Mouse (Mus musculus) testis, adult 2 months (tissue): Measurements from ENCODE around the gene Tnfrsf17.

ENCODE experiments used
- CTCF ChIP-seq: fragments of 200-500 bp; IDR thresholded peaks from 2 replicates; pipeline ENCODE4 v1.5.1; 2012; ENCODE audit warnings: low read depth, mild to moderate bottlenecking, inconsistent platforms, low read length, moderate library complexity; ENCODE audit not compliant: control insufficient read depth, insufficient read depth, insufficient replicate concordance
- POLR2A ChIP-seq: fragments of 200-500 bp; IDR thresholded peaks from 2 replicates; pipeline ENCODE4 v1.6.1; 2012; ENCODE audit warnings: low read depth, mild to moderate bottlenecking, inconsistent platforms, low read length, moderate library complexity; ENCODE audit not compliant: control insufficient read depth

DNA sequence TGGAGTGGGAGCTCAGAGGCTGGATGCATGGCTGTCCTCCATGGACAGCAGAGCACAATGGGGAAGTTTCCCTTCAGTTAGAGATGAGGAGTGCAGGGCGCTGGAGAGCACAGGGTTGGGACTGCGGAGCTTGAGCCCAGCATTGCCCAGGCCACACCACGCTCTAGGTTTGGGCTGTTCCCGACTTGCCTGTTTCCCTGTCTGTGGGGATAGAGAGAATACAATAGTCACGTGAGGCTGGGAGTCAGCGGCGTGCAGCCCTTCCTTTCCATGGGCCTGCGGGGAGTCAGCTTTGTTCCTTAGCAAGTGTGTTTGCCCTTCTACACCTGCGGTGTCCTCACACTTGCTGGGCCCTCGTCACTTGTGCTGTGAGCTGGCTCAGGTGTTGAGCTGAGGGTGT, 46.3 kb downstream of the Tnfrsf17 start:
- TF ChIP-seq CTCF (no peak), POLR2A (no peak)
